Mouse (Mus musculus) testis, adult 2 months (tissue): ENCODE data around the gene Xk. TPM values are rescaled to one million over a fixed set of nuclear protein-coding genes. Genes with fewer than 3 reads are reported as not detected.
"Not testable (repeated sequence)": the region's sequence is repeated elsewhere in the genome, so short reads cannot be mapped to it uniquely, and the experiment has no call there.

Source experiments
- H3K27ac ChIP-seq: fragments of 200-500 bp; 2 replicates; pipeline ENCODE4 v1.5.1; 2012; ENCODE audit warnings: low read depth, low read length; ENCODE audit not compliant: control insufficient read depth, insufficient read depth
- H3K27me3 ChIP-seq: fragments of 200-500 bp; 2 replicates; pipeline ENCODE4 v1.6.1; 2012; ENCODE audit warnings: mild to moderate bottlenecking, low read length, moderate library complexity; ENCODE audit not compliant: control insufficient read depth, insufficient read depth
- H3K36me3 ChIP-seq: fragments of 200-500 bp; 2 replicates; pipeline ENCODE4 v1.6.1; 2012; ENCODE audit warnings: mild to moderate bottlenecking, low read length; ENCODE audit not compliant: control insufficient read depth, insufficient read depth
- H3K4me1 ChIP-seq: fragments of 200-500 bp; 2 replicates; pipeline ENCODE4 v1.6.1; 2012; ENCODE audit warnings: low read length; ENCODE audit not compliant: control insufficient read depth, insufficient read depth
- H3K4me3 ChIP-seq: fragments of 200-500 bp; 2 replicates; pipeline ENCODE4 v1.5.1; 2012; ENCODE audit warnings: low read depth, mild to moderate bottlenecking, low read length, moderate library complexity, mixed read lengths; ENCODE audit not compliant: control insufficient read depth
- CTCF ChIP-seq: fragments of 200-500 bp; IDR thresholded peaks from 2 replicates; pipeline ENCODE4 v1.5.1; 2012; ENCODE audit warnings: low read depth, mild to moderate bottlenecking, inconsistent platforms, low read length, moderate library complexity; ENCODE audit not compliant: control insufficient read depth, insufficient read depth, insufficient replicate concordance
- POLR2A ChIP-seq: fragments of 200-500 bp; IDR thresholded peaks from 2 replicates; pipeline ENCODE4 v1.6.1; 2012; ENCODE audit warnings: low read depth, mild to moderate bottlenecking, inconsistent platforms, low read length, moderate library complexity; ENCODE audit not compliant: control insufficient read depth
- polyA plus RNA-seq: library from polyadenylated mRNA; depleted of rRNA; stranded (reverse); fragments of >200 nt; gene quantifications from 2 replicates; pipeline ENCODE4 v1.2.3, GENCODE M21; 2012; rRNA removed

Gene Xk
- polyA plus RNA-seq, 1 experiment: 5.6 TPM

- Histone ChIP-seq H3K36me3 (no peaks in the 10 kb centered on the region), H3K27me3 (no peaks in the 10 kb centered on the region), H3K4me1 (no peaks in the 10 kb centered on the region), H3K27ac (no peak overlapping the region), H3K4me3 (no peak overlapping the region)
- TF ChIP-seq POLR2A: no peak
- TF ChIP-seq CTCF: no peak
Observed at GRCm38 (mm10) chrX:9298413-9298864, 25.9 kb downstream of the Xk start.

GRCm38 (mm10) chrX:9302791-9303190 lies 30.2 kb downstream of the Xk start:
- no peaks in the 10 kb centered on the region for H3K27me3 ChIP-seq
- TF ChIP-seq POLR2A: no peak
- no peak for TF ChIP-seq CTCF

DNA sequence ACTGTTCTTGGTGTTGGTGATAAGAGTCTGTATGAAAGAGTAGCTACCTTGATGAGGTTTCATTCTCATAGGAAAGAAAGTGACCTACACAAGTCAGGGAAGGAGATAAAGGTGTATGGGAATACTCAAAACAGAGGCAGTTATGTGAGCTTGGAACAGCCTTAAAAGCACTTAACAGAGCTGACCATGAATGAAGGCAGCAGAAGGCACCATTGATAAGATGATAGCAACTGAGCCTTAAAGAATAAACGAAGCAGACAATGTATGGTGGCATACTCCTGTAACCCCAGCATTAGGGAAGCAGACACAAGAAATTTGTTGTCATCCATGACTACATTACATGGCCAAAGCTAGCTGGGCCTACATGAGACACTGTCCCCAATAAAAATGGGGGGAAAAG lies 30.9 kb downstream of the Xk start:
- Histone ChIP-seq H3K36me3 (no peaks in the 10 kb centered on the region), H3K27ac (no peak overlapping the region), H3K4me1 (no peaks in the 10 kb centered on the region), H3K27me3 (no peaks in the 10 kb centered on the region), H3K4me3 (no peak overlapping the region)
- no peak for TF ChIP-seq POLR2A
- no peak for TF ChIP-seq CTCF

More at GRCm38 (mm10) chrX:9302791-9303190, 30.2 kb downstream of the Xk start:
- no peaks in the 10 kb centered on the region for H3K4me1 ChIP-seq
- H3K27ac ChIP-seq: no peak overlapping the region
- H3K4me3 ChIP-seq: no peak overlapping the region
- H3K36me3 ChIP-seq: no peaks in the 10 kb centered on the region

DNA sequence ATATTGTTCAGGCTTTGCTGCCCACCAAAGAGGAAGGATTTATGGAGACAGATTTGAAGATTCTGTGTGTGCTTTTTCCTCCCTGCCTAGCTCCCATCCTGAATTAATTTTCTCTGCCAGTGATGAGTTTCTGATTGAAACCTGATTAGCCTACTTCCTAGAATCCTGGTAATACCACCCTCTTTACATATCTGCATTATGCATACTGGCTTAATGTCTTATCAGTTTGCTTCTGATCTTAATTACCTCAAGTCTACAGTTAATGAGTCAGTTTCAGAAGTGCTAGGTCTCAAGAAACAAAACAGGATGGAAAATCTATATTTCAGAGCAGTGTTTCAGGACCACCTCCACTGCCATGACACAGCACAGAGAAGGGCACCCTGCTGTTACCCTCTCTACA lies 43.9 kb downstream of the Xk start:
- not testable (repeated sequence) for H3K27ac ChIP-seq, H3K27me3 ChIP-seq, H3K4me3 ChIP-seq, H3K36me3 ChIP-seq, H3K4me1 ChIP-seq

- not testable (repeated sequence) for H3K4me3 ChIP-seq, H3K36me3 ChIP-seq, H3K27ac ChIP-seq, H3K27me3 ChIP-seq, H3K4me1 ChIP-seq
Observed at GRCm38 (mm10) chrX:9327954-9328353, 55.4 kb downstream of the Xk start.

GRCm38 (mm10) chrX:9332366-9332962 lies 59.9 kb downstream of the Xk start:
- not testable (repeated sequence) for H3K36me3 ChIP-seq, H3K27ac ChIP-seq, H3K4me1 ChIP-seq, H3K4me3 ChIP-seq, H3K27me3 ChIP-seq

- not testable (repeated sequence) for H3K27me3 ChIP-seq, H3K4me3 ChIP-seq, H3K27ac ChIP-seq, H3K4me1 ChIP-seq, H3K36me3 ChIP-seq
Observed at GRCm38 (mm10) chrX:9333035-9333434, 60.5 kb downstream of the Xk start.

DNA sequence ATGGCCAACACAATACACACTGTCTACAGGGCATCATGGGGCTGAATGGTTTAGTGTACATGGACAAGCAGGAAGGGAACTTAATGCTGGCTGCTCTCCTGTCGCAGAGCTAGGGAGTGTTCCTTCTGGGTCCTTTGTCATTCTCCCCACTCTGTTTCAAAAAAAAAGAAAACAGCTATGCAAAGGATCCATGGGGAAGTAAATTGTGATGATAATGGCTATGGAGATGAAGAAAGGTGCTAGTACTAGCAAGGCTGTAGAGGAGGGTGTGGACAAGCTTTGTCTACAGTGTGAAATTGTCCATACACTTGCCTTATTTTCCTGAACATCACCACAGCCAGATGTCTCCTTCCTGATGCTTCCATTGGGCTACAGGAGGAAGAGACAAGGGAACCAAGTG lies 62.4 kb downstream of the Xk start:
- H3K36me3 ChIP-seq, H3K4me3 ChIP-seq, H3K27ac ChIP-seq, H3K27me3 ChIP-seq, H3K4me1 ChIP-seq: not testable (repeated sequence)

GRCm38 (mm10) chrX:9350327-9350726 lies 77.8 kb downstream of the Xk start, which contains the start of gene H2al1k:
H2al1k (plus strand) TSS chrX:9350627.
- H3K36me3 ChIP-seq, H3K27me3 ChIP-seq, H3K4me3 ChIP-seq, H3K4me1 ChIP-seq, H3K27ac ChIP-seq: not testable (repeated sequence)

Other genes with a start within 250 kb of the Xk start
- 0.19 TPM in 2 replicates for gene Fthl17e, start 239.3 kb upstream of the Xk start, polyA plus RNA-seq
- gene Fthl17f, start 209.7 kb upstream of the Xk start, polyA plus RNA-seq: 0.53 and 2.3 TPM in 2 replicates
- gene 4930402K13Rik, start 168.2 kb upstream of the Xk start, polyA plus RNA-seq: 4.0 and 6.2 TPM in 2 replicates
- 0.34 and 0.36 TPM in 2 replicates for gene Lancl3, start 72.9 kb upstream of the Xk start, polyA plus RNA-seq
- not detected in 2 replicates for gene Gm14862, start 15.9 kb upstream of the Xk start, polyA plus RNA-seq
- gene H2al1m, start 11.0 kb downstream of the Xk start, polyA plus RNA-seq: 44.8 and 88.7 TPM in 2 replicates
- gene H2al1k, start 77.9 kb downstream of the Xk start, polyA plus RNA-seq: 58.4 and 134 TPM in 2 replicates
- gene Cybb, start 215.0 kb downstream of the Xk start, polyA plus RNA-seq: 0.23 and 0.34 TPM in 2 replicates